Mouse (Mus musculus): ENCODE measurements at regions not wholly inside any gene's neighbourhood (a gene's known extent, or its start where the extent isn't known, plus 50 kb on each side); places are given as distances from the start of the nearest gene placed in this dataset.
"Not testable (repeated sequence)": the region's sequence is repeated elsewhere in the genome, so short reads cannot be mapped to it uniquely, and the experiment has no call there.

GRCm38 (mm10) chr13:28839084-28839483 is 114.4 kb downstream of the Sox4 start:
- DNase-seq, result no peak

GRCm38 (mm10) chr13:28838216-28838615 is 115.3 kb downstream of the Sox4 start:
- DNase-seq, result no peak

GRCm38 (mm10) chr13:28837196-28837595 is 116.3 kb downstream of the Sox4 start:
- not testable (repeated sequence) for DNase-seq

DNA sequence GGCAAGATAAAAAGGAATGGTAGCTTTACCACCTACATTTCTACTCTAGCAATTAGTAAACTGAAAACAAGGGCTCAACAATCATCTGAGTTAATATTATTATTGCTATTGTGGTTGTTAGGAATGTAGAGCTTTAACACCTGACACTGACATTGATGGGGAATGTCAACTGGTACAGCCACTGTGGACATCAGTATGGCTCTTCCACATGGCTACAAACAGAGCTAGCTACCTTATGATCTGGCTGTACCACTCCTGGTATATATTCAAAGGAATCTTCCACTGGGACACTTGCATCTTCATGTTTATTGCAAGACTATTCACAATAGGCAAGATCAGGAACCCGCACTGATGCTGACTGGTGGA is 119.8 kb downstream of the Sox4 start:
- DNase-seq, result no peak

GRCm38 (mm10) chr13:28832855-28833699 is 120.4 kb downstream of the Sox4 start:
- no peak for DNase-seq

DNA sequence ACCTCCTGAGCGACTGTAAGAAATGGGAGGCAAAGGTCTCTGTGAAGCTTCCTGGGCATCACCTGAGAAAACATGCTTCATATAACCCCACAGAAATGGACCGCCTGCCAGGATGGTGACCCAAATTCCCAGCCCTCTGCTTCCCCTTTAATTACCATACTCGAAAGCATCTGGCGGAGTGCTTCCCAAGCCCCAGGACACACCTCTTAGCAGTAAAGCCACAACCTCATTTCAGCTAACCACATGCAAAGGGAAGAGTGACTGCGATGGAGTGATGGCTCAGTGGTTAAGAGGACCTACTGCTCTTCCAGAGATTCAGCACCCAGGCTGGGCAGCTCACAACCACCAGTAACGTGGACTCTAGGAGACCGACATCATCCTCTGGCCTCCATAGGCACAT is 127.2 kb downstream of the Sox4 start:
- no peak for DNase-seq

- no peak for DNase-seq
Observed at GRCm38 (mm10) chr13:28823985-28824384, 129.5 kb downstream of the Sox4 start.

DNA sequence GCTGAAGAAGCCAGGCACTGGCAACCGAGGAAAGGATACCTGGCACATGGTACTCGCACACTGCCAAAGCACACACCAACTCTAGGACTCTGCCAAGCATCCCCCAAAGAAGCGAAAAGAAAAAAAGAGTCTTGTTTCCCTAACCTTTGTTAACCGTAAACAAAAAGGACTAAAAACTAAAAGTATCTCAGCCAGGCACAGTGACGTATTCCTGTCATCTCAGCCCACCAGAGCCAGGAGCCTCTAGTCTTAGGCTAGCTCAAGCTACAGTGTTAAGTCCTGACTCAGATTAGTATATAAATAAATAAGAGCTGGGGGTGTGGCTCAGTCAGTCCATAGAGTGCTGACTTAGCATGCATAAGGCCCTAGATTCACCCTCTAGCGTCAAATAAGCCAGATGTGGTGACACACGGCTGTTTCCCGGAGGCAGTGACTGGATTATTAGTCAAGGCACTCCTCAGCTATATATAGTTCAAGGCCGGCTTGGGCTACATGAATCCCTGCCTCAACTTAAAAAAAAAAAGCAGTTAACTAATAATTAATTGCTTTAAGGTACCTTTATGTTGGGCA is 130.1 kb downstream of the Sox4 start:
- DNase-seq, result no peak

- DNase-seq, result no peak
Observed at GRCm38 (mm10) chr13:28820868-28821533, 132.5 kb downstream of the Sox4 start.

- no peak for DNase-seq
Observed at GRCm38 (mm10) chr13:28814127-28814526, 139.4 kb downstream of the Sox4 start.

DNA sequence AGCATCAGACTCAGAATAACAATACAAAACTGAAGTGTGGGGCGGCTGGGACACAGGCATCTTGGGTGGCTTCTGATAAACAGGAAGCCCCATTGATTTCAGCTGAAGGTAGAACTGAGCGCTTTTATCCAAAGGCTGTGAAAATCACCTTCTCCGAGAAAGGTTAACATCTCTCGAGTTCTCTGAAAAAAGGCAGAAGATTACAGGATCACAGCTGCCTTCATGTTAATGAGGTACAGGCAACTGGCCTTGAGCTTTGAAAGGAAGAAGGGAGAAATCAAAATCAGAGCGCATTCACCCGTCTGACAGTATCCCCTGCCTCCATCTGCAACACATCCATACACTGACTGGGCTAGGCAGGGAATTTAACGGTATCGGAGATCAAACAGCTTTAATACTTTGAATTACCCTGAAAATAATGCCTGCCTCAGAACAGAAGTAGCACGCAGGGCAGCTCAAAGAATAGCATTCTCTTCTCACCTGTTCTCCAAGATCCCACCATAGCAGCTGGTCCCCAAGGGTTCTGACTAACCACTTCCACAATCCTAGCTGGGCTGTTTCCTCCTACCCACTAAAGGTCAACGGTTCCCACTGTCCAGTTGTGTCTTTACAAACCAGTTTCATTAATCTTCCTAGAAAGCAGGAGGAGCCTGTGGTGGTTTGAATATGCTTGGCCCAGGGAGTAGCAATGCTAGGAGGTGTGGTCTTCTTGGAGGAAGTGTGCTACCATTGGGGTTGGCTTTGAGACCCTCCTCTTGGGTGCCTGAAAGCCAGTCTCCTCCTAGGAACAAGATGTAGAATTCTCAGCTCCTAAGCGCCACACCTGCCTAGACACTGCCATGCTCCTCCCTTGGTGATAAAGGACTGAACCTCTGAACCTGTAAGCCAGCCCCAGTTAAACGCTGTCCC is 141.6 kb downstream of the Sox4 start:
- no peak for DNase-seq

- no peak for DNase-seq
Observed at GRCm38 (mm10) chr13:28811081-28811439, 142.5 kb downstream of the Sox4 start.

DNA sequence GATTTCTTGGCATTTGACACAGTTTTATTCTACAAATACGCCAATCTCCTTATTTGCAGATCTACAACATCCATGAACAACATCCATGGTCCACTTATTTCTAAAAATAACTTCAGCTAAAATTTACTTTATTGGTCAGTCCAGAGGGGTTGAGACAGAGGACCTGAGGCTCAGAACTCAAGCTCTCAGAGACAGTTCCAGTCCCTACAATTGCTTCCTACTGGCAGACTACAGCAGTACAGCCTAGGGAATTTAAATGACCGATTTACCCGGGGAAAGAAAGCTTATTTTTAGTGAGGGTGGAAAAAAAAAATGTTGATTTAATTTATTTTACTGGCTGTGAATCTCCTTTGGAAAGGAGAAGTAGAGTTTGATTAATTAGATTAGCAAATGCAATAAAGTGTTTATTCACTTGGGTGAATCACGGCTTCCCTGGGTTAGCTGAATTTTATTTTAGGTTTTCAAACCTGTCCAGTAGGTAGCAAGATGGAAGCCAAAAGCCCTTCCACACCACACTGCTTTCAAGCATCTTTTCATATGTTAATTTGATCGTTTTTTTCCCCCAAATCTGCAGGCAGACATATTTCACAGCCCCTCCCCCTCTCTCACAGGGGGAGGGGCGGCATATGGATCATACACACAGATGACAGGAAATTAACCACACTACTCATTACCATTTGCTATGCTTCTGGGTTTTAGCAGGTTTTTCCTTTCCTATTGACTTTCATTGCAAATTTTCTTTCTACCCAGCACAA is 143.0 kb downstream of the Sox4 start:
- DNase-seq, result no peak

GRCm38 (mm10) chr13:28805302-28805701 is 148.2 kb downstream of the Sox4 start:
- no peak for DNase-seq

- DNase-seq, result no peak
Observed at GRCm38 (mm10) chr13:28801210-28801954, 152.1 kb downstream of the Sox4 start.

- no peak for DNase-seq
Observed at GRCm38 (mm10) chr13:28800676-28801075, 152.8 kb downstream of the Sox4 start.

- no peak for DNase-seq
Observed at GRCm38 (mm10) chr13:28799474-28799873, 154.0 kb downstream of the Sox4 start.

GRCm38 (mm10) chr13:28797617-28798475 is 155.7 kb downstream of the Sox4 start:
- no peak for DNase-seq

DNA sequence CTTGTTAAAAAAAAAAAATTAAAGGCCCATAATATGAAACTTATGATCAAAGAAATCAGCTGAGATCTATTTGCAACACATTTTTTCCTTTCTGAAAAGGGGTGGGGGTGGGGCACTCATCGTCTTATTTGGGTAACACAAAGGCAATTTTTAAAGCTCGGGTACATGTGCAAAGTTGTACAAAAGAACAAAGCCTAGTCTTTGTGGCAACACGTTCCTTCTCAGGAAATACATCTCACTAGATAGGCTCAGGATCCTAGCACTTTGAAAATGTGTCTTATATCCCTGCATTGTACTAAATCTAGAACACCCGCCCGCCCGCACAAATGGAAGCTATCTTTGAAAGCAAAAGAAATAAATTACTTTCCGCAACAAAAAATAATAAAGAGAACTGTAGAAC is 158.2 kb downstream of the Sox4 start:
- DNase-seq, result no peak

DNA sequence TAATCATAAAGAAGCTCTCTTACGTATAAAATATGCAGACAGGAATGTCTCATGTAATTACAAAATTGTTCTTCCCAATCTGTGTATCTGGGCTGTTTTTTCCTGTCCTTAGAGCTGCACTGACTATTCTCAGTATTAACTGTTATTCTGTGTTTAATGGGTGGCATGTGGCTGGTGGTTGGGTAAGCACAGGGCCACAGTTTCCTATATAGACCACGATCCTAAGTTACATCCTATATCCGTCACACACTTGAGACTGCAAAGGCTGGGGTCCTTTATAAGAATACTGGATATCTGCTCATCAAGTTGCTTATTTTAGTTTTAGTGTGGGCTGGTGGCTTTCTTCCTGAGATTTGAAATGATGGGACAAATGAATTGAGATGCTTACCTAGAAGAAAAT is 159.0 kb downstream of the Sox4 start:
- no peak for DNase-seq

Data from kidney, postnatal 25 days (tissue).